Mouse (Mus musculus): ENCODE data around the gene Hmox1.
A peak's percentile ranks its signal among the peaks of the same experiment; 100 is the strongest.

The Hmox1 gene

DNA sequence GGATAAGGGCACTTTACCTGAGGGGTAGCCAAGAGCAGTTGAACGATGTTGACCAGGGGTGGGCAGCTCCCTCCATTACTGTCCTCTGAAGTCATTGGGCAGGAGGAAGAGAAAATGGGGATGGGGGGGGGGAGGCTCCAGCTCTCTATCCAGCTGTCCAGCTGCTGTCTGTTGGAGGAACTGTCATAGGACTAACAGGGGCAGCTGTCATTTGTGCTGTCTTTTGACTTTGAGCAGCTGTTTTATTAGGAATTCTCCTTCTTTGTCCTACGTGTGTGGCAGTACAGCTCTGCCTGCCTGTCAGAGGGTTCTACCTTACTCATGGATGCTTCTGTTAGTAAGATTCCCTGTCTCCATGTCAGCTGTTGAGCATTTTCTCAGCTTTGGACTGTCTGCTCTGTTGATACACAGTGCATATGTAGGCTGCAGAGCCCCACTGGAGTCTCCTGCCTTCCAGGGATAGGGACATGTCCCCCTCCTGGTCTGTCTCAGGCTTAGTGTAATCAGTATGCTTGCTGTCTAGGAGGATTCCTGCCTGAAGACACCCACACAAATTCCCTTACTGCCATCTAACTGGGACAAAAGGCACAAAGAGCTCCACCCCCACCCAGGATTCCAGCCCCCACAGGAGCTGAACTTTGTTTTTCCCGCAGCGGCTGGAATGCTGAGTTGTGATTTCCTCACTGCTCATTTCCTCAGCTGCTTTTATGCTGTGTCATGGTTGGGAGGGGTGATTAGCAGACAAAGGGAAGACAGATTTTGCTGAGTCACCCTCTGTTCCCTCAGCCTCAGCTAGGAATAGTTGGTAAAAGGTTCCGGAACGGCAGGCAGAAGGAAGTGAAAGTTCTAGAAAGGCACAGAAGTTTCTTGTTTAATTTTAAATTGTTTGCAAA lies 4.2 kb upstream of the Hmox1 start:
- peak; percentile 89 to 94 for DNase-seq

DNA sequence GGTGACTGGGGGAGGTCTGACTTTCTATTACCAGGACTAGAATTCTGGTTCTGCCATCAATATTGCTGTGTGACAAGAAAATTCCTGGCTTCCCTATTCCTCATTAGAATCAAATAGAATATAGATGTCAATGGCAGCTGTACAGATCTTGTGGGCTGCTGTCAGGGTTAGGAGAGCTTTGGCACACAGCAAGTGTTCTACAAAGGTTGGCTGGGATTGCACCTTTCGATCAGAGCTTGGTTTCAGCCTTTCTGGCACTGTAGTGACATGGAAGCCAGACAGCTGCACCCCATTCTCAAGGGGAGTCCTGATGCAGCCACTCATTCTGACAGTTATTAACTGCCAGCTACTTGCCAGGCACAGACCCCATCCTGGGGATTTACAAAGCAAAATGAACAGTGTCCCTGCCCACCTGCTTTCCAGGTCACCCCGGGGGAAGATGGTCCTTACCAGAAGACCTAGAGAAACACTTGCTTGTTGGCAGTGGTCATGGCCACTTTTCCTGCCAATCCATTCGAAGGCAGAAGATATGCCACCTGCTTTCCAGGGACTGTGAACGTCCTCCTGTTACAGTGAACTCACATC lies 2.5 kb upstream of the Hmox1 start:
- DNase-seq, result no peak

DNA sequence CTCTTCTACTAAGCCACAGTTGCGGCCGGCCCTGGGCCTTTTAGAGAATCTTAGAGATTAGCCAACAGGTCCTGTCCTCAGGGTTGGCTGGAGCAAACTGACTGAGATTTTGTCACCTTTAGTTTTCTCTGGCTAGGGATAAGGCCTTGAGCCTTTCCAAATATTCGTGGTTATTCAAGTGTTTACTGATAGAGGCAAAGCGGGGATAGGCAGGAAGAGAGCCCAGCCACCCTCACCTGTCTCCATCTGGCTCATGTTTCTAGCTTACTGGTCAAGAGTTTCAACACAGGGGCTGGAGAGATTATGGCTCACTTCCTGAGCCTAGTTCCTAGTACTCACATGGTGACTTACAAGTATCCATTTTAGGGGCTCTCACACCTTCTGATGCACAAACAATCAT lies 9.5 kb downstream of the Hmox1 start:
- DNase-seq, result no peak

DNA sequence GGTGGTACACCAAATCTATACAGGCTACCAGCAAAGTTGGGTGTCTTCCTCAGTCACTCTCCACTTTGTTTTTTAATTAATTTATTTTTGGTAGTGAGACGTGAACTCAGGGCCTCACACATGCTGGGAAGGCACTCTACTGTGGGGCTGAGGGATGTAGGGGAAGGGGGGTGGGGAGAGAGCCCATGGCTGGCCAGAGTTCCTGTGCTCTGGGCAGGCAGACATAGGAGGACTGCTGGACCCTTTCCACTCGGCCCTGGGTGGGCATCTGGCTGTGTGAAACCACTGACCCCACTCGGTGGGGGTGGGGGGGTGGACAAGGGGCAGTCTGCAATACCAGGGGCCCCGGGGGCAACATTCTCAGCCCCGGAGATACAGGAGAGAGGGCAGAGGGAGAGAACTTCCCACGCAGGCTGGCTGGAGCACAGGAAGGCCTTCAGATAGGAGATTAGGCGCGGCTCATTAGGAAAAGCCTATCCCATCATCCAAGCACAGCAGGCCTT lies 10.0 kb downstream of the Hmox1 start:
- DNase-seq, result no peak

DNA sequence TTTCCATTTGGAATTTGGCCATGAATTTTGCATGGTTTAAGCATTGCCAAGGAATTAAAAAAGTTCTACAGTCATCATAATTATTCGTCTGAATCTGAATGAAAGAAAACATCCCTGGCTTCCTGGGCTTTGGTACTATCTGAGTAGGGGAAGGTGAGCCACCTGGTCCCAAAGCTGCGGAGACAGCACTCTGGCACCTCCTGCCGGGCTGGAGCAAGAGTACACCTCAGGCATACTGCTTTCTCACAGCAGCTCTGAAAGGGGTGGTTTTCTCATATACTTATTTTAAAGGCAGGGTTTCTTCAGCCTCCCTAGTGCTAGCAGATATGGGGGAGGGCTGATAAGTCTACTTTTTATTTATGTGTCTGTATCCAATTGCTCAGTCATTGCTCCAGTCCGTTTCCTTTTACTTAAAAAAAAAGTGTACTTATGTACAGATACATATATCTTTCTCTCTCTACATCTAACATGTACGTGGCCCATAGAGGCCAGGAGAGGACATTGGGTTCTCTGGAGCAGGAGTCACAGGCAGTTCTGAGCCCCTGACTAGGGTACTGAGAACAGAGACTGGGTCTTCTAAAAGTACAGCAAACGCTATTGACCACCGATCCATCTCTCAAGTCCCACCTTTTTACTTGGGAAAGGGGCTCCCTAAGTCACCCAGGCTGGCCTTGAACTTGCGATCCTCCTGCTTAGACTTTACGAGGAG lies 15.3 kb downstream of the Hmox1 start:
- peak; percentile 81 to 88 for DNase-seq

DNA sequence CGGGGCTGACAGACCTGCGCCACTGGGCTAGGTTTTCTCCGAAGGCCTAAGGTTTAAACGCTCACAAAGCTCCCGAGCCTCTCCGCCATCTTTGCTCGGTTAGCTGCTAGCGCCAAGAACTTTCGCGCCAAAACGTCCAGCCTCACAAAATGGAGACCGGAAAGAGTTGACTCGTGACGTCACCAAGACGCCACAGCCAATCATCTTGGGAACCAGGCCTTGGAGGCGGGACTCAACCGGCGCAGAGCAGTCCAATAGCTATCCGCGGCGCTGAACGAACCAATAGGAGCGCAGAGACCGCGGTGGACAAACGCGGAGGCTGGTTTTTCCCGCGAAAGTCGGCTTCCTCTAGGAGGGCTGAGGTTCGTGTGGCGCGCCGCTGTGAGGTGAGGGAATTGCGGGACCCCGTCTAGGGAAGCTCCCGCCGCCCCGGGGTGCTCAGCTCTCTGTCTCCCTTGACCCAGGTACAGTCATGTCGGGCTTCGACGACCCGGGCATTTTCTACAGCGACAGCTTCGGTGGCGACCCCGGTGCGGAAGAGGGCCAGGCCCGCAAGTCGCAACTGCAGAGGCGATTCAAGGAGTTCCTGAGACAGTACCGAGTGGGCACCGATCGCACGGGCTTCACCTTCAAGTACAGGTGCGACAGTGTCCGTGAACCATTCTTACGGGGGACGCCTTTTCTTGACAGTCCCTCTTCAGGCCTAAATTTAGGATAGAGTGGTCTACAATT lies 16.0 kb downstream of the Hmox1 start, which contains the start of gene Mcm5:
Gene Mcm5, plus strand, starts transcription at position 334 of the 732 bp plus-strand sequence.
- DNase-seq, result peak; percentile 99

DNA sequence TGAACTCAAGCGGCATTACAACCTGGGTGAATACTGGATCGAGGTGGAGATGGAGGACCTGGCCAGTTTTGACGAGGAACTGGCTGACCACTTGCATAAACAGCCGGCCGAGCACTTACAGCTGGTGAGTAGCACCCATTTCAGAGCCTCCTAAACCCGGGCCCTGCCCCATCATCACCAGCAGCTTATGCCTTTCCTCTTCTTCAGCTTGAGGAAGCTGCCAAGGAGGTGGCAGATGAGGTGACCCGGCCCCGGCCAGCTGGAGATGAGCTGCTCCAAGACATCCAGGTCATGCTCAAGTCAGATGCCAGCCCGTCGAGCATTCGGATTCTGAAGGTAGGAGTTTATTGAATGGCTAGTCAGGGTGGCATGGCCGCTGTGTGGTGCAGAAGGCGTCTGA lies 16.7 kb downstream of the Hmox1 start:
- DNase-seq, result no peak

GRCm38 (mm10) chr8:75118505-75118904 lies 25.1 kb downstream of the Hmox1 start:
- DNase-seq, result no peak

DNA sequence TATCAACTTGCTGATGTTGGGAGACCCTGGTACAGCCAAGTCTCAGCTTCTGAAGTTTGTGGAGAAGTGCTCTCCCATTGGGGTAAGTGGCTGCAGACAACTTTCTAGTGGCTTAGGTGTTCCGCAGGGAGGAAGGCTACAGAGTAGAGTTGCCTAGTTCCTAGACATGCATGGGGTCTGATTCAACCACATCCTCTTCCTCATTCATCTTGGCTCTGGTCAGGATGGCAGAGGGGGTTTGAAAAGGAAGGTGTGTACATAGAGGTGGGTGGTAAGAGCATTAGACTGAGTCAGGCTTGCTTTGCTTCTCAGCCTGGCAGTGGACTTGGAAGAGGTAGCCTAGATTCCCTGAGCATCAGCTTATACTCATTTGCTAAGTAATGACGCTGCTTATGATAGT lies 25.9 kb downstream of the Hmox1 start:
- no peak for DNase-seq

DNA sequence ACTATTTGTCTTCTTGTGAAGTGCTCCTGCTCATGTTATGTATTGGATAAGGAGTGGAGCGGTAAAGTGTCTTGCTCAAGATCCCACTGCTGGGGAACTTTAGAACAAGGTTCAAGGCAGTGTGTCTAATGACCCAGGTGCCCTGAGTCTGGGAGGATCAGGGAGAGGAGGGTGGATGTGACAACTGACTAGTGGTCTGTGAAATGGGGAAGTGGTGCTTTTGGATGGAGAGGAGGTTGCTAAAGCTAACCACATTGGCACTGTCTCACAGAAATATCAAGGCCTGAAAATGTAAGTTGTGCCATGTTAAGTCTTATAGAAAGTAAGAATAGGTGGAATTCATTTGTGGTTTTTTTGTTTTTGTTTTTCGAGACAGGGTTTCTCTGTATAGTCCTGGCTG lies 26.3 kb downstream of the Hmox1 start:
- no peak for DNase-seq

DNA sequence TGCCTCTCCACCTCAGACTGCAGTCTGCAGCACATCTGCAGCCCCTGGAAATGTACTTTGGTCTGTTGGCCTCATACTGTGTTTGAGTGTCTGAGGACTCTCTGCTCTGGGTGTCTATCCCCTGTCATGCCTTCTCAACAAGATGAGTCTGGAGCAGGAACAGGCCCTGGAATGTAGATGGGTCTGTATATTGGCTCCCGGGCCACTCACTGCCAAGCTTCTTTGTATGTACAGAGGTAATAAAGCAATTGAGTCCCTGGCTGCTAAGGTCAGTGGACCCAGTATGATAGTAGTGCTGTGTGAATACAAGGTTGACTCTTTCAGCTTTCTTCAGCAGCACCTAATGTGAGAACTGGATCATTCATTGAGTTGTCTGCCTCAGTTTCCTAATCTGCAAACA lies 34.0 kb downstream of the Hmox1 start:
- no peak for DNase-seq

DNA sequence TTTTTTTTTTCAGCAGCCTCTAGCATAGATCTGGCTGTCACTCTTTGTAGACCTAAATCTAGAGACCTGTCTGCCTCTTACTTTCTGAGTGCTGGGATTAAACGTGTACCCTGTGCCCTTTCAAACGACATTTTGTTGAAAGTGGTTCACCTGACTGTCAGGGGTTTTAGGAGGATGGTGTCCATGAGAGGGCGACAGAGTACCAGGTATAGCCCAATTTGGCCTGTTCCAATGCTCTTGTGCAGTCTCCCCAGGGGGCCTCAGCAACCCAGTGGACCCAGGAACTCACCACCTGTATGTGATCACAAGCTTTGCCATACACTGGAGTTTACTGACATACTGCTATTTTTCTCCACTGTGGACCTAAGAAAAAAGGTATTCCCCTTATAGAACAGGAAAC lies 39.1 kb downstream of the Hmox1 start:
- peak; percentile 15 to 64 for DNase-seq

DNA sequence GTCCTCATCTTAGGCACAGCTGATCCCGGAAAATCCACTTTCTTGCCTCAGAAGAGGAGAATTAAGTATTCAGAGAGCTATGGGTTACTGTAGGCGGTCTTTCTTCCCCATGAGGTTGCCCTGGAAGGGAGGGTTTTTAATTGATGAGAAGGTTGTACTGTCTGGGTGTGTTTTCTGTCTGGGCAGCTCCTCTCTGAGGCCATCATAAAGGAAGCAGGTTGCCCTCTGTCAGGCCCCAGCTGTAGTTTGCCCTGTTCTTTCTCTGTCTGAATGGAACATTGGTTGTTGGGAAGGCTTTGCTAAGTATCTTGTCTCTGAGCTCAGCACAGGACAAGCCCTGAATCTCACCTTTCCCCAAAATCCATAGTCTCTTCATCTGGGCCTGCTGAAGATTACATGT lies 40.0 kb downstream of the Hmox1 start:
- no peak for DNase-seq

GRCm38 (mm10) chr8:75134603-75135391 lies 41.4 kb downstream of the Hmox1 start:
- no peak for DNase-seq

- DNase-seq, result no peak
Measured at GRCm38 (mm10) chr8:75135756-75136155, 42.3 kb downstream of the Hmox1 start.

GRCm38 (mm10) chr8:75136256-75136655 lies 42.8 kb downstream of the Hmox1 start:
- no peak for DNase-seq

GRCm38 (mm10) chr8:75137536-75137935 lies 44.1 kb downstream of the Hmox1 start:
- no peak for DNase-seq

Data from kidney, adult 8-10 months (tissue).